Mouse (Mus musculus) kidney, adult 8-10 months (tissue): ENCODE measurements around the gene Zfp810.

ENCODE experiments used
- DNase-seq, 2 experiments: peaks; one replicate each; pipeline ENCODE4 v3.0.0; 2022

Gene Zfp810

GRCm38 (mm10) chr9:22259184-22260091 is 48.0 kb downstream of the Zfp810 start, which contains the start of gene Zfp599:
Gene Zfp599 (minus strand): TSS chr9:22259895.
- DNase-seq = peak; percentile 33 to 57

GRCm38 (mm10) chr9:22258784-22259183 is 48.7 kb downstream of the Zfp810 start:
- DNase-seq = no peak

DNA sequence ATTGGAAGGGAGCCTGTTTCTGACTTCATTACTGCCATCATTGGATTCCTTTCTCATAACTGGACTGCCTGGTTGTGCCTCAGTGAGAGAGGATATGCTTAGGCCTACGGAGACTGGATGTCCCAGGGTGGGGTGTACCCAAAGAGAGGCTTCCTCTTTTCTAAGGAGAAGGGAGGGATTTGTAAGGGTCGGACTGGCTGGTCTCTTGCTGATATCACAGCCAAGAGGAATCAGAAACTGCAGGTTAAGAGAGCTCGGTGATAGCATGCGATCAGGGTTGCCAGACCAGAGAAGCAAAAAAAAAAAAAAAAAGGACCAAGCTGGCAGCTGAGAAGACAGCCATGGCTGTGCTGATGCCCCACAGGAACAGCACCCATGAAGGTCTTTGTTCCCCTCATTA is 50.9 kb downstream of the Zfp810 start:
- DNase-seq = no peak

GRCm38 (mm10) chr9:22244242-22244641 is 63.2 kb downstream of the Zfp810 start:
- no peak for DNase-seq

DNA sequence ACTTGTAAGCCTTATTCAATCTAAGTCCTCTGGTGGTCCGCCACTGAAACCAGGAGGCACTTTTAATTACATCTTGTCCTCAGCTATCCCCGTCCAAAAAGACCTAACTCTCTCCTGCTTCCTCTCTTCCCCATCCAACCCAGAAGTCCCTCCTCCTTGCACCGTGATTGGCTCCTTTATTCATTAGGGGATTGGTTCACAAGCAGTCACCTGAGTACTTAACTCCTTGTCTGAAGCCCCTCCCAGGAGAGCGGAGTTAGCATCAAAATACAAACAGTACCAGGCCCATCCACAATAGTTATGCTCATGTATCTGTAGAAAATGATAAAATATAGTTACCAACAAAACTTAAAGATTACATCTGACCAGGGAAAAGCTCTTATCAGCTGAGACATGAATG is 67.4 kb downstream of the Zfp810 start:
- no peak for DNase-seq

DNA sequence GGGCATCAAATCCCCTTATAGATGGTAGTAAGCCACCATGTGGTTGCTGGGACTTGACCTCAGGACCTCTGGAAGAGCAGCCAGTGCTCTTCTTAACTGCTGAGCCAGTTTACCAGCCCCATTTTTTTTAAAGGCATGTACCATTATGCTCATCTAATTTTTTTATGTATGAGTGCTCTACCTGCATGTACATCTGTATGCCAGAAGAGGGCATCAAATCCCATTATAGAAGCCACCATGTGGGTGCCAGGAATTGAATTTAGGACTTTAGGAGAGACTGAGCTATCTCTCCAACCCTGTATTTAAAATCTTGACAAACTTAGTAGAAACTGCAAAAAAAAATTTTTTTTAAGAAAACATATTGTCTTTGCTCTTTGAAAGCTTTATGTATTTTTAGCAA is 76.9 kb downstream of the Zfp810 start:
- DNase-seq = no peak

DNA sequence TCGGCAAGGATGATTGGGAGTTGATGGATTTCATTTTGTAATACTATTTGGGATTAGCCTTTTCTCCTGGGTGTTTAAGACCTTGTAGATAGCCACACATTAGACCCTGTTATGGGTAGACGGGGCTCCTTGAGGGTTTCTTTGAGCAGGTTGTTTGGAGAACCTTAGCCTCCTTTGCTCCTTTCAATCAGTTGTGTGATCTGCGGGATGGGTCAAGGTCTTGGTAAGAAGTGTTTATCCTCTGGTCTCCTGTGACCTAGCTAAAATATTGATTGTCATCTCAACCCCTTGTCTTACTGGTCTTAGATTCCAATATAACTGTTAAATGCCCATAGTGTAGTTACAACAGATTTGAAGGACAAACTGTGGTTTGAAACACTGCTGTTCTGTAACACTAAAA is 77.4 kb downstream of the Zfp810 start:
- DNase-seq = no peak

- DNase-seq = no peak
These were observed 77.9 kb downstream of the Zfp810 start for GRCm38 (mm10) chr9:22229386-22230026.

- peak; percentile 52 to 61 for DNase-seq
These were observed 80.6 kb downstream of the Zfp810 start for GRCm38 (mm10) chr9:22226846-22227245.
